Mouse (Mus musculus) heart, adult 2 months (tissue): ENCODE data around the gene Hist1h2bh. TPM values are rescaled to one million over a fixed set of nuclear protein-coding genes. Genes with fewer than 3 reads are reported as not detected.
"Not testable (repeated sequence)": the region's sequence is repeated elsewhere in the genome, so short reads cannot be mapped to it uniquely, and the experiment has no call there.

Experiments used
- DNase-seq, 2 experiments: peaks; one replicate each; pipeline ENCODE4 v3.0.0; 2021
- H3K27ac ChIP-seq: fragments of 200-600 bp; 2 replicates; pipeline ENCODE4 v1.8.1; 2022
- H3K27me3 ChIP-seq: fragments of 200-500 bp; 2 replicates; pipeline ENCODE4 v1.6.1; 2012; ENCODE audit warnings: mild to moderate bottlenecking, low read length, inconsistent platforms, mixed read lengths; ENCODE audit not compliant: control insufficient read depth, insufficient read depth
- H3K36me3 ChIP-seq: fragments of 200-500 bp; 2 replicates; pipeline ENCODE4 v1.6.1; 2012; ENCODE audit warnings: low read length, inconsistent platforms; ENCODE audit not compliant: control insufficient read depth, insufficient read depth
- H3K4me1 ChIP-seq: fragments of 200-500 bp; 2 replicates; pipeline ENCODE4 v1.6.1; 2011; ENCODE audit warnings: low read length; ENCODE audit not compliant: control insufficient read depth, insufficient read depth
- H3K4me3 ChIP-seq: fragments of 200-600 bp; 2 replicates; pipeline ENCODE4 v1.8.1; 2022
- H3K79me2 ChIP-seq: fragments of 200-500 bp; replicated peaks from 2 replicates; pipeline ENCODE4 v1.6.1; 2012; ENCODE audit warnings: mild to moderate bottlenecking, inconsistent platforms, low read length, moderate library complexity, mixed read lengths; ENCODE audit not compliant: control insufficient read depth, insufficient read depth
- H3K9ac ChIP-seq: fragments of 200-500 bp; 2 replicates; pipeline ENCODE4 v1.6.1; 2012; ENCODE audit warnings: low read depth, mild to moderate bottlenecking, control low read depth, inconsistent platforms, low read length, mixed read lengths
- CTCF ChIP-seq: fragments of 200-600 bp; IDR thresholded peaks from 2 replicates; pipeline ENCODE4 v1.8.1; 2022; ENCODE audit warnings: antibody characterized with exemption, mild to moderate bottlenecking, moderate library complexity
- EP300 ChIP-seq: fragments of 200-500 bp; IDR thresholded peaks from 2 replicates; pipeline ENCODE4 v1.6.1; 2011; ENCODE audit warnings: low read depth, low read length, control low read depth; ENCODE audit not compliant: insufficient read depth
- POLR2A ChIP-seq: fragments of 200-500 bp; IDR thresholded peaks from 2 replicates; pipeline ENCODE4 v1.6.1; 2011; ENCODE audit warnings: mild to moderate bottlenecking, low read depth, low read length, control low read depth; ENCODE audit not compliant: insufficient read depth
- WGBS: fragments of 180-500 bp; shearing (Covaris S2); methylation state at CpG from one replicate; pipeline ENCODE4 v1.1.7; 2018; 5-methylcytosine and 5-hydroxymethylcytosine counted together
- intact Hi-C: fragments of 180-260 bp; cut with DNase I; formaldehyde crosslinking; loops from one replicate; pipeline ENCODE4 v1.15.1; 2025
- polyA plus RNA-seq: library from polyadenylated mRNA; depleted of rRNA; stranded (reverse); fragments of >200 nt; gene quantifications from 2 replicates; pipeline ENCODE4 v1.2.3, GENCODE M21; 2012
- total RNA-seq, 2 experiments: library from RNA; stranded (reverse); gene quantifications; 2 replicates each; pipeline ENCODE4 v1.2.3; 2021

Hist1h2bh gene
- total and polyA plus RNA-seq, 3 experiments = 0.29 to 1.2 (median 1.1) TPM

DNA sequence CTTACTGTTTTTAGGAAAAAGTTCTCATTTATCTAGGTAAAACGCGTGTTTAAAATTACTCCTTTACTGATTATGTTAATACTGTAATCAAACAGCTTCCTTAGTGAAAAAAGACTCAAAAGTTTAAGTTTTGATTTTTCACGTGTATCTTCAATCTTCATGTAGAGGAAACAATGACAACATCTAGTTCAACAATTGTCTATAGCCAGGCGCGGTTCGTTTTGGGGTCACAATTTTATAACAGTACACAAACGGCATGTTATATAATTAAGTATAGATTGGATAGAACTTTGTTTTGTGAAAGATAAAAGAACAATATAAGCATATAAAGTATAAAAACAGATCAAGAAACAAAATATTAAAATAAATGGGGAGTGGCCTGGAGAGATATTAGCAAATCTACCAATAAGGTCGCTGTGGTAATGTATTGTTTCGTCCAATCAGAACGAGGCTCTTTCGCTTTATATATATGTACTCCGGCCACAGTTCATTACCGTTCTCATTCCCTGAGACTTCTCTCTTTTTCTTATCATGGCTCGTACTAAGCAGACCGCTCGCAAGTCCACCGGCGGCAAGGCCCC is 32.2 kb upstream of the Hist1h2bh start, which contains the start of gene Hist1h3d:
Gene Hist1h3d, plus strand, starts transcription at position 493 of the 581 bp plus-strand sequence.
- Histone ChIP-seq H3K27me3 (no peaks in the 10 kb centered on the region), H3K36me3 (peaks cover 6% of the 10 kb centered on the region), H3K9ac (peak within 1 kb of the TSS; percentile 52; the same call in 1 of the 2 replicates), H3K4me3 (peak within 1 kb of the TSS; percentile 47), H3K27ac (peak within 1 kb of the TSS; percentile 6), H3K79me2 (no peaks in the 10 kb centered on the region), H3K4me1 (peaks cover 4% of the 10 kb centered on the region)
- intact Hi-C loops = no loop called here
- WGBS = 9% methylated on average over 18 of the region's 18 CpGs
- TF ChIP-seq CTCF (no peak), POLR2A (peak; percentile 39; the same call in 1 of the 2 replicates), EP300 (no peak)
- DNase-seq = peak in 1 of 2 experiments; percentile 46

DNA sequence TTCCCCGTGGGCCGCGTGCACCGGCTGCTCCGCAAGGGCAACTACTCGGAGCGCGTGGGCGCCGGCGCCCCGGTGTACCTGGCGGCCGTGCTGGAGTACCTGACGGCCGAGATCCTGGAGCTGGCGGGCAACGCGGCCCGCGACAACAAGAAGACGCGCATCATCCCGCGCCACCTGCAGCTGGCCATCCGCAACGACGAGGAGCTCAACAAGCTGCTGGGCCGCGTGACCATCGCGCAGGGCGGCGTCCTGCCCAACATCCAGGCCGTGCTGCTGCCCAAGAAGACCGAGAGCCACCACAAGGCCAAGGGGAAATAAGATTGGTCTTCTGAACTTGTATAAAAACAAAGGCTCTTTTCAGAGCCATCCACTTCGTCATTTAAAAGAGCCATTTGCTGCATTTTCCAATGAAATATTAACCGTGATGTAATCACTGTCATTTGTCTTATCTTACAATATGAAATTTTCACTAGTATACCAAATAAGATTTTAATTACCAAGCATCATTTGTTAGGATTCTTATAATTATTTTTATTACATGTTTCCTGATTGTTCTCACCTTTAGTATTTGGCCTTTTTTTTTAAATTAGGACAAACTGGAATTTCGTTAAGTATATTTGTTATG is 31.5 kb upstream of the Hist1h2bh start:
- H3K27me3 ChIP-seq, H3K36me3 ChIP-seq, DNase-seq, H3K9ac ChIP-seq, H3K4me1 ChIP-seq, intact Hi-C loops, H3K79me2 ChIP-seq: not testable (repeated sequence)
- WGBS = 9% methylated on average over 11 of the region's 39 CpGs
- H3K4me3 ChIP-seq = peak overlapping the region; percentile 43
- peak overlapping the region; percentile 6; the same call in 1 of the 2 replicates for H3K27ac ChIP-seq

DNA sequence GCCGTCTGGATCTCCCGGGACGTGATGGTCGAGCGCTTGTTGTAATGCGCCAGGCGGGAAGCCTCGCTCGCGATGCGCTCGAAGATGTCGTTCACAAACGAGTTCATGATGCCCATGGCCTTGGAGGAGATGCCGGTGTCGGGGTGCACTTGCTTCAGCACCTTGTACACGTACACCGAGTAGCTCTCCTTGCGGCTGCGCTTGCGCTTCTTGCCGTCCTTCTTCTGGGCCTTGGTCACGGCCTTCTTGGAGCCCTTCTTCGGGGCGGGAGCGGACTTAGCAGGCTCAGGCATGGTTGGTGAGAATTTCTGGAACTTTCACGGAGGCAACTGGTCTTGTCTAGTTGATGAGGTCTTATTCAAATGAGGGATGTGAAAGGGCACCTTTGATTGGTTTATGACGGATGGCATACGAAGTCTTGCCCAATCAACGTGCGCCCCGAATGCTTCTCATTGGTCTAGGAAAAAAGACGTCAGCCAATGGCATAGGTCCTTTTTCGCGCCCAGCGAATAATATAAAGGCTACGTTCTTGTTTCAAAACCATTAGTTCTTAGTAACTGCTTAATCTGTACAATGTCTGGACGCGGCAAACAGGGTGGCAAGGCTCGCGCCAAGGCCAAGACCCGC is 30.8 kb upstream of the Hist1h2bh start, which contains the start of the genes Hist1h2bf and Hist1h2ad:
Gene Hist1h2bf, minus strand, starts transcription at position 299 of the 627 bp plus-strand sequence.
Gene Hist1h2ad, plus strand, starts transcription at position 484 of the 627 bp plus-strand sequence.
- peak within 1 kb of the TSS; percentile 43 for H3K4me3 ChIP-seq
- H3K27ac ChIP-seq = peak within 1 kb of the TSS; percentile 57
- H3K36me3 ChIP-seq, intact Hi-C loops, H3K79me2 ChIP-seq, H3K27me3 ChIP-seq, H3K4me1 ChIP-seq: not testable (repeated sequence)
- H3K9ac ChIP-seq = 0 out of 2 replicates have a peak within 1 kb of the TSS, but pooled peaks have one; percentile 13
- peak; percentile 73 to 89 for DNase-seq
- WGBS = 12% methylated on average over 42 of the region's 42 CpGs

DNA sequence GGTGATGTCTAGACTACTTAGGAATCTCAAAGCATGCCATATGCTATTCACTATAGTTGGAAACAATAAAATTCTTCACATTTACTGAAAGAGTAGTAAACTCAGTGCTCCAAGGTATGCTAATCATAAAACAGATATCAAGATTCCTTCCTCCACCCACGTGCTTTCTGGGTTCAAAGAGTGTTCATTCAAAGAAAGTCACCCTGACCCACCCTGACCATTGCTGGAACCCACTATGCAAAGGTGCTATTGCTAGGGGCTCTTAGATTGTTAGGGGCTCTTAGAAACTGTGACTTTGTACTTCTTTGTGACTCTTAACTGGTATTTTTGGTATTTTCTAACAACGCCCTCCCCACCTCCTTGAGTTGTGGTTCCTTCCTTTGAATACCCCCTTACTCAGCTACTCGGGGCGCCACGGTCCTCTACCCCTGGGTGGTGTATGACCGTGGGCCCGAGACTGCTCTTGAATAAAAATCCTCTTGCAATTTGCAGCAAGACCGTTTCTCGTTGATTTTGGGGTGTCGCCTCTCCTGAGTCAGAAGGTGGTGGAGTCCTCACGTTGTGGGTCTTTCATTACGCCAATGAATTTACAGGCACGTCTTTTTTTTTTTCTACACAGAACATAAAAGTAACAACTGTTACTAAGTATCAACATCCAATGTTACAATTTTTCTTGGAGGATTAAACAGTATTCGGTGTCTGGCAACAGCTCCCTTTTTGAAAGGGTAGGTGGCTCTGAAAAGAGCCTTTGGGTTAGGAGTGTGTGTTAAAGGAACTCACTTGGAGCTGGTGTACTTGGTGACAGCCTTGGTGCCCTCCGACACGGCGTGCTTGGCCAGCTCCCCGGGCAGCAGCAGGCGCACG is 30.1 kb upstream of the Hist1h2bh start:
- H3K9ac ChIP-seq, H3K27ac ChIP-seq, H3K36me3 ChIP-seq, DNase-seq, H3K79me2 ChIP-seq, H3K4me1 ChIP-seq, H3K27me3 ChIP-seq, intact Hi-C loops: not testable (repeated sequence)
- H3K4me3 ChIP-seq = peak overlapping the region; percentile 43
- 31% methylated on average over 20 of the region's 20 CpGs for WGBS

DNA sequence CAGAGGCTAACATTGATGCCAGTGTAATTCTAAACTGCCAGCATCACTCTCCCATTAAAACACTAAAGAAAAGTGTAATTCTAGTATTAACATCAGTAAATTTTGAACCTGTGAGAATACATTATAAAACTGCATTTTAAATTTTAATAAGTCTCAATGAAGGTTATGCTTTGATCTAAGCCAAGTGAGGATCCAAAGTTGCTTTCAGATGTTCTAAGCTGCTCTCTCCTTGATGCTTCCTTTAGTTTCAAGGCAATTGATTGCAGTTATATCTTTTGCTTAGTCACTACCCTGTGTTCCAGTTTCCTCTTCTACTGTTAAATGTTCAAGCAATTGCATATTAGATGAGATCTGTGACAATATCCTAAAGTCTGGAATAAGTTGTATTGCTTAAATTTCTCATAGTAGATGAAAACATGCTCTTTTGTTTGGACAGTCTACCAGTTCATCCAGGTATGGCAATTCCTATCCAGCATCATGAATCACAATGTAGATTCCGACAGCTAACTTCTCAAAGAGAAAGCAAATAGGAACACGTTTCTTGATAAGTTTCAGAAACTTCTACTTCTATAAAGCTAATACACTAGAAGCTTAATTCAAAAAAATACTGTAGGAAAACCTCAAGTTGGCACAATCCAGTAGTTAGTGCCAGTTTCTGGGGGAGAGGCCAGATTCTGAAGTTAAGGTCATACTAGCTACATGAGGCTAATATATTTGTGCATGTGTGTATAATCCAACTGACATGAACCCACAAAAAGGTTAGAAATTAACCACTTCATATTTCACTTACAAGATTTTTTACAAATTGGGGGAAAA is 29.2 kb upstream of the Hist1h2bh start:
- intact Hi-C loops = no loop called here
- H3K4me3 ChIP-seq = peak overlapping the region; percentile 63

More for the DNA sequence above, 29.2 kb upstream of the Hist1h2bh start:
- DNase-seq = no peak
- Histone ChIP-seq H3K9ac (no peak overlapping the region), H3K36me3 (peaks cover 6% of the 10 kb centered on the region), H3K27me3 (no peaks in the 10 kb centered on the region), H3K27ac (no peak overlapping the region; the same call in 1 of the 2 replicates), H3K79me2 (no peaks in the 10 kb centered on the region), H3K4me1 (peaks cover 4% of the 10 kb centered on the region)
- 49% methylated on average over 2 of the region's 2 CpGs for WGBS
- no peak for TF ChIP-seq POLR2A
- TF ChIP-seq EP300 = no peak
- TF ChIP-seq CTCF = no peak
